In the genomic region with DNA sequence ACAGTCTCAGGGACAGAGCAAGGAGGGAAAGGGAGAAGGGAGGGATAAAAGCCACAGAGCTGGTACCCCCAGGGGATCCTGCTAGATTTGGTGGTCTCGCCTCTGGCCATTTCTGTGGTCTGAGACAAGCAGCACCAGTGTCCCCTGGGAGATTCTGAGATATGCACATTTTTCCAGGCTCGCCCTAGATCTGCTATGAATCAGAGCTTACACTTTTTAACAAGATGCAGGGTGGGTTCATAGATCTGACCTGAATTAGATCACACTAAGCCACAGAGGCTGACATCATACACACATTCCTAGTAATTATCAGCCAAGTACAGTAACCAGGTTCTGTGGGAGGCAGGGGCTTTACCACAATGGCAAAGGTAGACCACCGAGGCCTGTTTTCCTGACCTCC, we compare ENCODE assay signal across 1 mouse cellular context.
TF ChIP-seq lines count a peak whose summit lies in the region.

No protein-coding gene starts in this region.

TF ChIP-seq in CH12.LX, 34 proteins besides CTCF, POLR2A, EP300 and RAD21 (continued from another document):
- no peak for TF ChIP-seq RCOR1 (conservative IDR thresholded peaks at IDR 0.05; ENCODE audit: low read depth, low read length)
- TF ChIP-seq ZNF384 (IDR thresholded peaks at IDR 0.05; ENCODE audit: low read depth, low read length): no peak
- no peak for TF ChIP-seq IRF4 (IDR thresholded peaks at IDR 0.05; ENCODE audit: low read depth, low read length)
- TF ChIP-seq ZC3H11A (IDR thresholded peaks at IDR 0.05; ENCODE audit: low read depth, low read length): no peak
- TF ChIP-seq ZMIZ1 (IDR thresholded peaks at IDR 0.05; ENCODE audit: low read depth, low read length): no peak
- TF ChIP-seq CHD2 (IDR thresholded peaks at IDR 0.05; ENCODE audit: low read length): no peak
TF ChIP-seq in CH12.LX: peak in this region for 0.
